Mouse (Mus musculus): Measurements from ENCODE around the gene Tmem81. TPM values are rescaled to one million over a fixed set of nuclear protein-coding genes. Genes with fewer than 3 reads are reported as not detected.

Tmem81 gene
- polyA plus RNA-seq, 1 experiment, result 3.1 TPM

DNA sequence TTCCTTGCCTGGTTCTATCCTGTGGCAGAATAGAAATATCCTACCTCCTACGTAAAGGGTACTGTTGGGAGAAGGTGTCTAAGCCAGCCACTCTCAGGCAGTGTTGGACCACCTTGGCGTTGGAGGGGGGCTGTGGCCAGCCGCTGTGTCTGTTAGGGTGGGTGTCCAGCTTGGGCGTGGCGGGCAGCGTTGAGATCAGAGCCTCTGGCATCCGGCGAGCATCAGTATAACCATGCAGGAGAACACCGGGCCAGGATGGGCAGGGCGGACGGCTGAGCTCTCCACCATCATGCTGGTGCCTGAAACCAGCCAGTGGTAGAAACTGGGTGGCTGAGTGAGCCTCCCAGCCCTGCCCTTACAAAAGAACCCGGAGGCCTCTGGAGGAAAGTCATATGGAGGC, 9.3 kb downstream of the Tmem81 start:
- DNase-seq (ENCODE audit: low read depth in 1 of 2, low spot score in 2 of 2), result no peak
- Histone ChIP-seq H3K36me3 (ENCODE audit: control insufficient read depth, insufficient read depth, low read length) (no peaks in the 10 kb centered on the region), H3K4me1 (ENCODE audit: control insufficient read depth, insufficient read depth, insufficient read length) (no peaks in the 10 kb centered on the region), H3K4me3 (ENCODE audit: extremely low read depth, insufficient read depth, insufficient read length) (no peak overlapping the region), H3K27me3 (ENCODE audit: control insufficient read depth, insufficient read depth, low read length) (0 out of 2 replicates have a peak, but pooled peaks cover 2% of the 10 kb centered on the region), H3K27ac (ENCODE audit: insufficient read depth, low read length) (no peak overlapping the region)
- WGBS, result 87% methylated on average over 12 of the region's 12 CpGs
- TF ChIP-seq POLR2A (IDR thresholded peaks at IDR 0.05; ENCODE audit: low read depth, low read length), result no peak
- no peak for TF ChIP-seq CTCF (IDR thresholded peaks at IDR 0.05; ENCODE audit: extremely low read depth, insufficient read depth, insufficient read length, insufficient replicate concordance)

DNA sequence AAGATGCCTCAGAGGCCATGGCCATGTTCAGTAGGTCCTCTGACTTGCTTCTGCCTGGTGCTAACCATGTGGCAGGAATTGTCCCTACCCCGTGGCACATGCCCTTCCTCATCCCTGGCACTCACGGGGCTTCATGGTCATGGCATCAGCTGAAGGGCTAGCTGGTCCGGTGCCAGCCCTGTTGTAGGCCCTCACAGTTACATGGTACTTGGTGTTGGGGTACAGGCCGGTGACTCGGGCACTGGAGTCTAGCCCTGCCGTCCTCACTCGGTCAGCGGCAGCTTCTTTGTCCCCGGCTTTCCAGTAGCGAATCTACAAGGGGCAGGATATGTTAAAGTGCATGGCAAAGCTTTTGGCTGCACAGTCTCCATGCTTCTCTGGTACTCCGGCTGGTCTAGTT, 10.7 kb downstream of the Tmem81 start:
- Histone ChIP-seq H3K27me3 (ENCODE audit: control insufficient read depth, insufficient read depth, low read length) (0 out of 2 replicates have a peak, but pooled peaks cover 2% of the 10 kb centered on the region), H3K36me3 (ENCODE audit: control insufficient read depth, insufficient read depth, low read length) (no peaks in the 10 kb centered on the region), H3K4me1 (ENCODE audit: control insufficient read depth, insufficient read depth, insufficient read length) (no peaks in the 10 kb centered on the region), H3K27ac (ENCODE audit: insufficient read depth, low read length) (no peak overlapping the region), H3K4me3 (ENCODE audit: extremely low read depth, insufficient read depth, insufficient read length) (no peak overlapping the region)
- no peak for TF ChIP-seq POLR2A (IDR thresholded peaks at IDR 0.05; ENCODE audit: low read depth, low read length)
- TF ChIP-seq CTCF (IDR thresholded peaks at IDR 0.05; ENCODE audit: extremely low read depth, insufficient read depth, insufficient read length, insufficient replicate concordance), result no peak
- DNase-seq (ENCODE audit: low read depth in 1 of 2, low spot score in 2 of 2), result no peak
- 87% methylated on average over 11 of the region's 11 CpGs for WGBS

DNA sequence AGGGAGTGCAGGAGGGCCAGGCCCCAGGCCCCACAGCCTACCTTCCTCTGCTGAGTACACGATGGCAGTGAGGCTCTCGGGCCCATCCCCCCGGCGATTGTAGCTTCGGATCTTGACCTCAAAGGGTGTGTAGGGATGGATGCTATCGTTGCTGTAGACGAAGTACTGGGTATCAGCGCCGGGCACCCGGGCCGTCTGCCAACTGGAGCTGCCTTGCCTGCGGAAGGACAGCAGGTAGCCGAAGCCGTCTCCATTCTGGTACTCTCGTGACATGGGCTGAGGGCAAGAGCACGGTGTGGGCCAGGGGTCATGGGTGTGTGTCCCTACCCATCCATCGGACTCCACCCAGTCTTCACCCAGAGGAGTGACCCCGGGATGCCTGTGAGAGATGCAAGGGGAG, 12.6 kb downstream of the Tmem81 start:
- no peak for TF ChIP-seq CTCF (IDR thresholded peaks at IDR 0.05; ENCODE audit: extremely low read depth, insufficient read depth, insufficient read length, insufficient replicate concordance)
- no peak for TF ChIP-seq POLR2A (IDR thresholded peaks at IDR 0.05; ENCODE audit: low read depth, low read length)
- WGBS, result 84% methylated on average over 18 of the region's 18 CpGs
- no peak for DNase-seq (ENCODE audit: low read depth in 1 of 2, low spot score in 2 of 2)
- H3K4me3 ChIP-seq (ENCODE audit: extremely low read depth, insufficient read depth, insufficient read length), result no peak overlapping the region
- no peak overlapping the region for H3K27ac ChIP-seq (ENCODE audit: insufficient read depth, low read length)
- no peaks in the 10 kb centered on the region for H3K36me3 ChIP-seq (ENCODE audit: control insufficient read depth, insufficient read depth, low read length)
- H3K27me3 ChIP-seq (ENCODE audit: control insufficient read depth, insufficient read depth, low read length), result 0 out of 2 replicates have a peak, but pooled peaks cover 2% of the 10 kb centered on the region
- H3K4me1 ChIP-seq (ENCODE audit: control insufficient read depth, insufficient read depth, insufficient read length), result no peaks in the 10 kb centered on the region

- no peak overlapping the region for H3K4me3 ChIP-seq (ENCODE audit: extremely low read depth, insufficient read depth, insufficient read length)
- WGBS, result 91% methylated on average over 11 of the region's 11 CpGs
- no peak overlapping the region for H3K27ac ChIP-seq (ENCODE audit: insufficient read depth, low read length)
- H3K27me3 ChIP-seq (ENCODE audit: control insufficient read depth, insufficient read depth, low read length), result no peaks in the 10 kb centered on the region
- no peaks in the 10 kb centered on the region for H3K4me1 ChIP-seq (ENCODE audit: control insufficient read depth, insufficient read depth, insufficient read length)
- TF ChIP-seq CTCF (IDR thresholded peaks at IDR 0.05; ENCODE audit: extremely low read depth, insufficient read depth, insufficient read length, insufficient replicate concordance) (no peak), POLR2A (IDR thresholded peaks at IDR 0.05; ENCODE audit: low read depth, low read length) (no peak)
- no peaks in the 10 kb centered on the region for H3K36me3 ChIP-seq (ENCODE audit: control insufficient read depth, insufficient read depth, low read length)
- no peak for DNase-seq (ENCODE audit: low read depth in 1 of 2, low spot score in 2 of 2)
Measured at GRCm38 (mm10) chr1:132519734-132520133, 13.7 kb downstream of the Tmem81 start.

GRCm38 (mm10) chr1:132520764-132521163, 14.7 kb downstream of the Tmem81 start:
- Histone ChIP-seq H3K4me3 (ENCODE audit: extremely low read depth, insufficient read depth, insufficient read length) (no peak overlapping the region), H3K4me1 (ENCODE audit: control insufficient read depth, insufficient read depth, insufficient read length) (no peaks in the 10 kb centered on the region), H3K27me3 (ENCODE audit: control insufficient read depth, insufficient read depth, low read length) (no peaks in the 10 kb centered on the region), H3K27ac (ENCODE audit: insufficient read depth, low read length) (no peak overlapping the region), H3K36me3 (ENCODE audit: control insufficient read depth, insufficient read depth, low read length) (no peaks in the 10 kb centered on the region)
- DNase-seq (ENCODE audit: low read depth in 1 of 2, low spot score in 2 of 2), result peak; percentile 27 to 54
- TF ChIP-seq CTCF (IDR thresholded peaks at IDR 0.05; ENCODE audit: extremely low read depth, insufficient read depth, insufficient read length, insufficient replicate concordance), result no peak
- TF ChIP-seq POLR2A (IDR thresholded peaks at IDR 0.05; ENCODE audit: low read depth, low read length), result no peak
- 28% methylated on average over 3 of the region's 6 CpGs for WGBS

GRCm38 (mm10) chr1:132523048-132523447, 17.0 kb downstream of the Tmem81 start:
- no peak for DNase-seq (ENCODE audit: low read depth in 1 of 2, low spot score in 2 of 2)
- H3K27ac ChIP-seq (ENCODE audit: insufficient read depth, low read length), result no peak overlapping the region
- no peak for TF ChIP-seq POLR2A (IDR thresholded peaks at IDR 0.05; ENCODE audit: low read depth, low read length)
- no peak for TF ChIP-seq CTCF (IDR thresholded peaks at IDR 0.05; ENCODE audit: extremely low read depth, insufficient read depth, insufficient read length, insufficient replicate concordance)
- H3K36me3 ChIP-seq (ENCODE audit: control insufficient read depth, insufficient read depth, low read length), result no peaks in the 10 kb centered on the region
- WGBS, result 86% methylated on average over 8 of the region's 8 CpGs
- no peaks in the 10 kb centered on the region for H3K27me3 ChIP-seq (ENCODE audit: control insufficient read depth, insufficient read depth, low read length)
- no peaks in the 10 kb centered on the region for H3K4me1 ChIP-seq (ENCODE audit: control insufficient read depth, insufficient read depth, insufficient read length)
- no peak overlapping the region for H3K4me3 ChIP-seq (ENCODE audit: extremely low read depth, insufficient read depth, insufficient read length)

DNA sequence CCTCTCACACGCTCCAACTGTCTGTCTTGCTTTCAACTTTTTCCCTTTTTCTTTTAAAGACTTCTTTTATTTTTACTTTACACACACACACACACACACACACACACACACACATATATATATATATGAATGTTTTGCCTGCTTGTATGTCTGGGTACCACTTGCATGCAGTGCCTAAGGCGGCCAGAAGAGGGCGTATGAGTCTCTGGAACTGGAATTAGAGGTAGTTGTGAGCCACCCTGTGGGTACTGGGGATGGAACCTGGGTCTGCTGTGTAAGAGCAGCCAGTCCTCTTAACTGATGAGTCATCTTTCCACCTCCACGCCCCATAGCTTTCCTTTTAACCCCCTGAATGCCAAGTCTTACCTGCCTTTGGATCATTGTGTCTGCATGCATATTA, 17.9 kb downstream of the Tmem81 start:
- 24% methylated on average over 4 of the region's 4 CpGs for WGBS
- DNase-seq (ENCODE audit: low read depth in 1 of 2, low spot score in 2 of 2), result no peak
- H3K4me1 ChIP-seq (ENCODE audit: control insufficient read depth, insufficient read depth, insufficient read length), result no peaks in the 10 kb centered on the region
- no peaks in the 10 kb centered on the region for H3K36me3 ChIP-seq (ENCODE audit: control insufficient read depth, insufficient read depth, low read length)
- H3K4me3 ChIP-seq (ENCODE audit: extremely low read depth, insufficient read depth, insufficient read length), result no peak overlapping the region
- TF ChIP-seq CTCF (IDR thresholded peaks at IDR 0.05; ENCODE audit: extremely low read depth, insufficient read depth, insufficient read length, insufficient replicate concordance) (peak; percentile 44; the same call in 1 of the 2 replicates), POLR2A (IDR thresholded peaks at IDR 0.05; ENCODE audit: low read depth, low read length) (no peak)
- H3K27ac ChIP-seq (ENCODE audit: insufficient read depth, low read length), result no peak overlapping the region
- H3K27me3 ChIP-seq (ENCODE audit: control insufficient read depth, insufficient read depth, low read length), result no peaks in the 10 kb centered on the region
